Mouse (Mus musculus) neural tube, embryonic 11.5 days (tissue): ENCODE measurements around the gene Mgat4b. TPM values are rescaled to one million over a fixed set of nuclear protein-coding genes. Genes with fewer than 3 reads are reported as not detected.

Experiments used
- ATAC-seq: fragments of 200-750 bp; cut with Nextera tagmentation; 2 replicates; pipeline ENCODE4 v1.8.0; 2017; ENCODE audit warnings: moderate number of reproducible peaks, mild to moderate bottlenecking, moderate TSS enrichment, moderate library complexity; ENCODE audit not compliant: insufficient read depth, low FRiP score, low TSS enrichment
- DNase-seq: peaks from one replicate; pipeline ENCODE4 v3.0.0-alpha.2; 2015; ENCODE audit warnings: low spot score
- H3K27ac ChIP-seq: fragments of 300-500 bp; sonication (generic); 2 replicates; pipeline ENCODE4 v1.5.1; 2014; ENCODE audit warnings: low read depth, mild to moderate bottlenecking, low read length
- H3K27me3 ChIP-seq: fragments of 300-500 bp; sonication (generic); 2 replicates; pipeline ENCODE4 v1.6.1; 2014; ENCODE audit warnings: mild to moderate bottlenecking, low read length, mixed read lengths; ENCODE audit not compliant: control insufficient read depth, insufficient read depth
- H3K36me3 ChIP-seq: fragments of 300-500 bp; sonication (generic); 2 replicates; pipeline ENCODE4 v1.6.1; 2014; ENCODE audit warnings: mild to moderate bottlenecking, low read length, moderate library complexity, mixed read lengths; ENCODE audit not compliant: control insufficient read depth, insufficient read depth
- H3K4me1 ChIP-seq: fragments of 300-500 bp; sonication (generic); 2 replicates; pipeline ENCODE4 v1.6.1; 2014; ENCODE audit warnings: low read length, mixed read lengths; ENCODE audit not compliant: control insufficient read depth, insufficient read depth
- H3K4me2 ChIP-seq: fragments of 300-500 bp; sonication (generic); 2 replicates; pipeline ENCODE4 v1.6.1; 2014; ENCODE audit warnings: low read depth, mild to moderate bottlenecking, moderate library complexity
- H3K4me3 ChIP-seq: fragments of 300-500 bp; sonication (generic); 2 replicates; pipeline ENCODE4 v1.5.1; 2014; ENCODE audit warnings: low read depth, low read length
- H3K9ac ChIP-seq: fragments of 300-500 bp; sonication (generic); 2 replicates; pipeline ENCODE4 v1.6.1; 2014; ENCODE audit warnings: mild to moderate bottlenecking, low read length
- H3K9me3 ChIP-seq: fragments of 300-500 bp; sonication (generic); 2 replicates; pipeline ENCODE4 v1.6.1; 2016; ENCODE audit warnings: low read length; ENCODE audit not compliant: control insufficient read depth
- WGBS: fragments of 180-500 bp; shearing (Covaris S2); extraction: QIAGEN DNeasy Blood & Tissue Kit; methylation state at CpG from one replicate; pipeline ENCODE4 v1.1.7; 2014; 5-methylcytosine and 5-hydroxymethylcytosine counted together
- polyA plus RNA-seq: library from polyadenylated mRNA; unstranded; fragments of >200 nt; fragmentation: Nextera tagmentation; extraction: Ambion mirVana; gene quantifications from 2 replicates; pipeline ENCODE4 v1.2.1, GENCODE M21; 2014

The Mgat4b gene
- polyA plus RNA-seq, 1 experiment from 2014 or later, result 25.1 TPM

DNA sequence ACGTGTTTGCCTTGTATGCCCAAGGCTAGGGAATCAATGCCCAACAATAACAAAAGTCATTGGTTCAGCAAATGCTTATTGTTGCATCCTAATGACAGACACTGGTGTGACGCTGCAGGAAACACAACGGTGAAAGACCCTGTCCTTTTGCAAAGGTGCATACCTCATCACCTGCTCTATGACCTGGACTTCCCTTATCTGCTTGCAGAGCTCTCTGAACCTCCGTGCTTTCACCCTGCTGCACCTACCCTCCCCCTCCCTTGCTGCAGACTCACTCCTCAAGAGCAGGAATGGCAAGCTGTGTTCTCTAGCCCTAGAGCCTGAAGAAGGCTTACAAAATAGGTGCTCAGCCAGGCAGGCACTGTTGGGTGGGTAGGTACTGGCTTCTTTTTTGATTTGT, 15.9 kb upstream of the Mgat4b start:
- H3K27me3 ChIP-seq, result no peaks in the 10 kb centered on the region
- no peak overlapping the region for H3K4me3 ChIP-seq
- no peak overlapping the region for H3K4me2 ChIP-seq
- H3K9me3 ChIP-seq, result no peaks in the 10 kb centered on the region
- no peak overlapping the region for H3K27ac ChIP-seq
- DNase-seq (no peak), ATAC-seq (no peak)
- H3K9ac ChIP-seq, result no peak overlapping the region
- peaks cover 10% of the 10 kb centered on the region for H3K36me3 ChIP-seq
- 80% methylated on average over 4 of the region's 4 CpGs for WGBS
- H3K4me1 ChIP-seq, result no peaks in the 10 kb centered on the region

DNA sequence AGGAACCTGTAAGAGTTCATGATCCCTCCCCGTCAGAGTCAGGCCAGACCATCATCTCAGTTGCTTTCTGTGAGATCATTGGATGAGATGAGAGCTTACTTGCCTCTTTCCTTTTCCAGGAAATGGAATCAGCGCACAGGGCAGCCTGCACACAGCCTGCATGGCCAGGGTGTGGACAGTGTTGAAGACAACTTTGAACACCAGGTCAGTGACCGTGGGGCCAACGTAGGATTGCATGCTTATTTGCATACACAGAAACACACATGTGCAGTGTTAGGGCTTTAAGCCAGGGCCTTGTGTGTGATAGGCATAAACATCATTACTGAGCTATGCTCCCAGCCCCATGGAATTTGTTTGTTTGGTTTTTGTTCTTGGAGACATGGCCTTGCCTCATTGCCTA, 13.2 kb upstream of the Mgat4b start:
- Histone ChIP-seq H3K27me3 (no peaks in the 10 kb centered on the region), H3K4me2 (no peak overlapping the region), H3K4me1 (no peaks in the 10 kb centered on the region), H3K36me3 (peaks cover 29% of the 10 kb centered on the region), H3K27ac (no peak overlapping the region), H3K9ac (no peak overlapping the region), H3K9me3 (no peaks in the 10 kb centered on the region), H3K4me3 (no peak overlapping the region)
- ATAC-seq (no peak), DNase-seq (no peak)
- 88% methylated on average over 4 of the region's 4 CpGs for WGBS

DNA sequence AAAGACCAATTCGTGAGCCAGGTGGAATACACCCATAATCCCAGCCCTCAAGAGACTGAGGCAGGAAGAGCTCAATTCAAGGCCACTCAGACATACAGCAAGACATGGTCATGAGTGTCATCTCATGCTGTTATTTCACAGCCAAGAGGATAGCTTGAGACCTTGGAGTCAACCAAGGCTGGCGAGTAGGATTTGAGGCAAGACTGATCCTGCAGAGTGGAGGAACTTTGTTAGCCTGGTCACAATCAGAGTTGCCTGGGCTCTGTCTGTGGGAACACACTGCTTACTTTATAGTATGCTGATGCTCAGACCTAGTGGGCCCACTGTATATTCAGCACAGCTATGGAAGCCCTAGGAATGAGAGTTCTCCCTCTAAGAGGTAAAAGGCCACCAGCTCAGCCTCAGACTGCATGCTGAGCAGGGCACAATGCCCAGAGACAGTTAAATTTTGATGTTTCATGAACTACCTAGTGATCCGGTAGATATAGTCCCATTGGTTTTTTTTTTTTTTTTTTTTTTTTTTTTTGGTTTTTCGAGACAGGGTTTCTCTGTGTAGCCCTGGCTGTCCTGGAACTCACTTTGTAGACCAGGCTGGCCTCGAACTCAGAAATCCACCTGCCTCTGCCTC, 12.4 kb upstream of the Mgat4b start:
- H3K27me3 ChIP-seq, result no peaks in the 10 kb centered on the region
- WGBS, result 87% methylated on average over 3 of the region's 5 CpGs
- H3K36me3 ChIP-seq, result peaks cover 33% of the 10 kb centered on the region
- H3K4me1 ChIP-seq, result no peaks in the 10 kb centered on the region
- no peak overlapping the region for H3K9ac ChIP-seq
- no peak overlapping the region for H3K4me3 ChIP-seq
- H3K9me3 ChIP-seq, result no peaks in the 10 kb centered on the region
- no peak overlapping the region for H3K27ac ChIP-seq
- H3K4me2 ChIP-seq, result no peak overlapping the region
- ATAC-seq, result no peak
- no peak for DNase-seq

DNA sequence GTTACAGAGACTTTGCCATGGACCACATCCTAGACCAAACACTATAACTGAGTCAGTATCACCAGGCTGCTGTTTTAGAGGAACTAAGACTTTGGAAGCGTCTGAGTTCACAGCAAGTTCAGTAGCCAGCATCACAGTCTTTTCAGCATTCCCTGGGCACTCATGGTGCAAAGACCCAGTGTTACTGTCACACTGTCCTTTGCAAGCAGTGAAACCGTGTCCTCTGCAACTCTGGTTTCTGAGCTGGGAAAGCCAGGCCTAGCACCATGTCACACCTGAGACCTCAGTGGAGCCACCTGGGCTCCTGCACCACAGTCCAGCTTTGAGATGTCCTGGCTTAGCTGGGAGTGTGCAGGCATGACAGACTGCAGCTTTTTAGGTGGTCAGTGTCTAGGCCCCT, 11.8 kb upstream of the Mgat4b start:
- Histone ChIP-seq H3K9ac (no peak overlapping the region), H3K36me3 (peaks cover 35% of the 10 kb centered on the region), H3K27ac (no peak overlapping the region), H3K4me1 (no peaks in the 10 kb centered on the region), H3K27me3 (no peaks in the 10 kb centered on the region), H3K4me2 (no peak overlapping the region), H3K4me3 (no peak overlapping the region), H3K9me3 (no peaks in the 10 kb centered on the region)
- WGBS, result 87% methylated on average over 2 of the region's 2 CpGs
- DNase-seq, result no peak
- no peak for ATAC-seq

DNA sequence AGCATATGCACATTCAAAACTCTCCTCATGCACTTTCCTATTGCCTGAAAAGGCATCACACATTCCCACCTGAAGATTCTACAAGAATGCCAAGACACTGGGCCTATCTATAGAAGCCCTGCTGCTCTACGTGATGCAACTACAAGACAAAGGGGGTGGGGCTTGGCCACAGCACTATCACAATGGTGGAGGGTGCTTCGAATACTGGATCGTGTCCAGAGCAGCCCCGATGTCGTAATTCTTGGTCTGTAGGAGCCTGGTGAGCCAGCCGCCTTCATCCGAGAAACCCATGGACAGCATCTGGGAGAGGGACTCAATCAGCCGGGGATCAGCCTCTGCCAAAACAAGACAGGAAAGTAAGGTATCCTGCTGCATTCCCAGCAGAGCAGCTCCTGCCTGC, 10.1 kb upstream of the Mgat4b start:
- Histone ChIP-seq H3K4me2 (no peak overlapping the region), H3K4me1 (no peaks in the 10 kb centered on the region), H3K36me3 (peaks cover 42% of the 10 kb centered on the region), H3K9ac (no peak overlapping the region), H3K4me3 (no peak overlapping the region), H3K9me3 (no peaks in the 10 kb centered on the region), H3K27me3 (no peaks in the 10 kb centered on the region), H3K27ac (no peak overlapping the region)
- ATAC-seq (no peak), DNase-seq (no peak)
- 88% methylated on average over 8 of the region's 8 CpGs for WGBS

DNA sequence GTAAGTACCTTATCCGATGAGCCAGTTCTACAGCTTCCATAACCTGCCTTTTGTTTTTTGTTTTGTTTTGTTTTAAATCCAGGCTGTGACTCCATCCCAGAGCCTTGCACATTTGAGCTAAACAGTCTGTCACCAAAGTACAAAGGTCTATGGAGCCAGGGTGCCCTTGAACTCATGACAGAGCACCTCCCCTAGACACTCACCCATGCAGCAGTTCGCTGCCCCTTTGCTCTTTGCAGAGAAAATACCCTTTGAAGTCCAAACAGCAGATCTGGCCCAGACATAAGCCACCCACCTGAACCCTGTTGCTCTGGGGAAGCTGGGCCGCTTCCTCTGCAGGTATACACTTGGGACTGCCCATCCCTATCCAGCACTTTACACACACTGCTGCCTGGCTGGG, 9.1 kb upstream of the Mgat4b start:
- Histone ChIP-seq H3K27ac (no peak overlapping the region), H3K27me3 (no peaks in the 10 kb centered on the region), H3K4me2 (no peak overlapping the region), H3K9ac (no peak overlapping the region), H3K36me3 (peaks cover 43% of the 10 kb centered on the region), H3K9me3 (no peaks in the 10 kb centered on the region), H3K4me1 (no peaks in the 10 kb centered on the region), H3K4me3 (no peak overlapping the region)
- no peak for DNase-seq
- 89% methylated on average over 3 of the region's 3 CpGs for WGBS
- ATAC-seq, result no peak

DNA sequence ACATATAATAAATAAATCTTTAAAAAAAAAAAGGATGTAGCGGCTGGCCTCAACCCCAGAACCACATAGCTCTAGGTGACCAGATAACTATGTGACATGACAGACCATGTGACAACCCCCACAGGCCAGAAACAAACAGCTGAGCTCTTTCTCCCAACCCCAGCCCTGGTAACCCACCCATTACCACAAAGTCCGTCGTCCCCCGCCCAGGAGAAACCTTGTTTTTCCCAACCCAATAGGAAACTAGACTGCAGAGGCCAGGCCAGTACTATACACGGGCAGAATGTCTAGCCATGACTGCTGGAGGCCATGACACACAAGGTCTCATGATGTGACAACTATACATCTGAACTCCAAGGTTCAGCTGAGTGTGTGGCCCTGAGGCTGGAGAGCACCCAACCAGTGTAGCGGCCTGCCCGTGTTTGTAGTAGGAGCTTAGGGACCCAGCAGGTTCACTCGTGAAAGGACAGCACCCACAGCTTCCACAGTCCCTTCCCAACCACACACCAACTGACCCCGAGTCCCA, 7.3 kb upstream of the Mgat4b start:
- Histone ChIP-seq H3K36me3 (peaks cover 49% of the 10 kb centered on the region), H3K4me1 (0 out of 2 replicates have a peak, but pooled peaks cover 2% of the 10 kb centered on the region), H3K9me3 (no peaks in the 10 kb centered on the region), H3K27me3 (no peaks in the 10 kb centered on the region), H3K27ac (no peak overlapping the region), H3K9ac (no peak overlapping the region), H3K4me3 (no peak overlapping the region), H3K4me2 (no peak overlapping the region)
- DNase-seq (no peak), ATAC-seq (no peak)
- WGBS, result 92% methylated on average over 9 of the region's 9 CpGs

DNA sequence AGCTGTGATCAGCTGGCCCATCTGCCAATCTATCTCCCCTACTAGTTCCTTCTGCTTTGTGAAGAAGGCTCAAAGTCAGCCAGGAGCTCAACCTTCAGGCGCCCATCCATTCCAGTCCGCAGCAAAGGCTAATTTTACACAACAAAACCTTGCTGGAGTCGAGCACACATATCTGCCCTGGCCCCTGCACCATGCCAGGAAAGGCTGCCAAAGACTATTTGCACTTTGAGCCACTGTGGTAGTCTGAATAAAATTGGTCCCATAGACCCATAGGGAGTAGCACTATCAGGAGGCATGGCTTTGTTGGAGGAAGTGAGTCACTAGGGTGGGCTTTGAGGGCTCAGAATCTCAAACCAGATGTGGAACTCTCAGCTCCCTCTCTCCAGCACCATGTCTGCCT, 5.3 kb upstream of the Mgat4b start:
- ATAC-seq (no peak), DNase-seq (no peak)
- H3K27ac ChIP-seq, result no peak overlapping the region
- H3K9ac ChIP-seq, result no peak overlapping the region
- no peak overlapping the region for H3K4me3 ChIP-seq
- H3K4me2 ChIP-seq, result no peak overlapping the region
- H3K9me3 ChIP-seq, result no peaks in the 10 kb centered on the region
- H3K27me3 ChIP-seq, result no peaks in the 10 kb centered on the region
- 0 out of 2 replicates have a peak, but pooled peaks cover 2% of the 10 kb centered on the region for H3K4me1 ChIP-seq
- WGBS, result 92% methylated on average over 3 of the region's 3 CpGs
- H3K36me3 ChIP-seq, result peaks cover 41% of the 10 kb centered on the region

DNA sequence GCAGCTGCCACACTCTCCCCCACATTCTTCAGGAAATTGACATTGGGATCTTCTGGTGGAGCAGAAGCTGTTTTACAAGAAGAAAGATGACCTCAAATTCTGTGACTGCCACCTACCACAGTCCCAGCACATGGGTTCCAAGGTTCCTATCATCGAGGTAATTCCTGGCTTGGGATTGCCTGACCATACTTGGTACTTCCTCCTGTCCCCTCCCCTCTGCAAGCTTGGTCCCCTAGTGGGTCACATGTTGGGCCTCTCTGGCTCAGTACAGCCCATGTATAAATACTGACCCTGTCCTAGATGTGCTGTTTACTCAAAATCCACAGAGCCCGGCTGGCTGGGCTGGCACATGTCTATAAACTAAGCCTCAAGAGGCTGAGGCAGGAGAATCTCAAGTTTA, 4.7 kb upstream of the Mgat4b start:
- WGBS, result 88% methylated on average over 2 of the region's 2 CpGs
- Histone ChIP-seq H3K4me3 (no peak overlapping the region), H3K9ac (no peak overlapping the region), H3K27me3 (no peaks in the 10 kb centered on the region), H3K4me2 (no peak overlapping the region), H3K9me3 (no peaks in the 10 kb centered on the region), H3K27ac (no peak overlapping the region), H3K4me1 (peaks cover 2% of the 10 kb centered on the region; the same call in 1 of the 2 replicates), H3K36me3 (peaks cover 38% of the 10 kb centered on the region)
- no peak for DNase-seq
- ATAC-seq, result no peak
